Mouse (Mus musculus) spleen, adult 2 months (tissue): ENCODE measurements at regions not wholly inside any gene's neighbourhood (a gene's known extent, or its start where the extent isn't known, plus 50 kb on each side); places are given as distances from the start of the nearest gene placed in this dataset.

ENCODE experiments used
- DNase-seq, 2 experiments: peaks; one replicate each; pipeline versions ENCODE4 v3.0.0 to v3.0.0-alpha.2; 2012 to 2021; ENCODE audit warnings: low spot score in 2 of 2, low read depth in 1 of 2
- H3K27ac ChIP-seq: fragments of 200-500 bp; 2 replicates; pipeline ENCODE4 v1.5.1; 2012; ENCODE audit warnings: low read length, inconsistent platforms; ENCODE audit not compliant: insufficient read depth
- H3K27me3 ChIP-seq: fragments of 200-500 bp; 2 replicates; pipeline ENCODE4 v1.6.1; 2012; ENCODE audit warnings: mild to moderate bottlenecking, moderate library complexity, low read length, inconsistent platforms; ENCODE audit not compliant: control insufficient read depth, insufficient read depth
- H3K36me3 ChIP-seq: fragments of 200-500 bp; 2 replicates; pipeline ENCODE4 v1.6.1; 2012; ENCODE audit warnings: mild to moderate bottlenecking, low read length, inconsistent platforms; ENCODE audit not compliant: control insufficient read depth, insufficient read depth
- H3K4me1 ChIP-seq: fragments of 200-500 bp; 2 replicates; pipeline ENCODE4 v1.6.1; 2011; ENCODE audit warnings: inconsistent platforms; ENCODE audit not compliant: control insufficient read depth, insufficient read depth, insufficient read length
- H3K4me3 ChIP-seq: fragments of 200-500 bp; 2 replicates; pipeline ENCODE4 v1.5.1; 2011; ENCODE audit warnings: mild to moderate bottlenecking, inconsistent platforms; ENCODE audit not compliant: insufficient read depth, insufficient read length; ENCODE audit errors: extremely low read depth
- CTCF ChIP-seq: fragments of 200-500 bp; IDR thresholded peaks from 2 replicates; pipeline ENCODE4 v1.5.1; 2011; ENCODE audit warnings: mild to moderate bottlenecking, inconsistent platforms; ENCODE audit not compliant: insufficient read depth, insufficient read length, insufficient replicate concordance; ENCODE audit errors: extremely low read depth
- POLR2A ChIP-seq: fragments of 200-500 bp; IDR thresholded peaks from 2 replicates; pipeline ENCODE4 v1.6.1; 2011; ENCODE audit warnings: low read depth, low read length, inconsistent platforms
- WGBS: fragments of 180-500 bp; shearing (Covaris S2); methylation state at CpG from one replicate; pipeline ENCODE4 v1.1.7; 2018; 5-methylcytosine and 5-hydroxymethylcytosine counted together

- TF ChIP-seq POLR2A (no peak), CTCF (no peak)
- no peak overlapping the region for H3K4me3 ChIP-seq
- DNase-seq: no peak
- H3K36me3 ChIP-seq: no peaks in the 10 kb centered on the region
- H3K27me3 ChIP-seq: no peaks in the 10 kb centered on the region
- no peak overlapping the region for H3K27ac ChIP-seq
- no peaks in the 10 kb centered on the region for H3K4me1 ChIP-seq
- WGBS: 23% methylated on average over 2 of the region's 2 CpGs
Measured at GRCm38 (mm10) chr19:21115693-21116092, 156.4 kb upstream of the Zfand5 start.

GRCm38 (mm10) chr19:21111836-21112235 is 157.8 kb upstream of the Tmc1 start:
- DNase-seq: no peak
- H3K4me1 ChIP-seq: no peaks in the 10 kb centered on the region
- no peaks in the 10 kb centered on the region for H3K27me3 ChIP-seq
- TF ChIP-seq CTCF (no peak), POLR2A (no peak)
- no peak overlapping the region for H3K27ac ChIP-seq
- WGBS: 65% methylated on average over 5 of the region's 5 CpGs
- H3K4me3 ChIP-seq: no peak overlapping the region
- H3K36me3 ChIP-seq: no peaks in the 10 kb centered on the region

- Histone ChIP-seq H3K4me3 (no peak overlapping the region), H3K27me3 (no peaks in the 10 kb centered on the region), H3K27ac (no peak overlapping the region), H3K4me1 (no peaks in the 10 kb centered on the region; the same call in 1 of the 2 replicates), H3K36me3 (no peaks in the 10 kb centered on the region)
- DNase-seq: no peak
- 84% methylated on average over 2 of the region's 2 CpGs for WGBS
- no peak for TF ChIP-seq CTCF
- no peak for TF ChIP-seq POLR2A
Measured at GRCm38 (mm10) chr19:21108311-21108710, 154.3 kb upstream of the Tmc1 start.

- 82% methylated on average over 3 of the region's 3 CpGs for WGBS
- H3K27me3 ChIP-seq: no peaks in the 10 kb centered on the region
- H3K4me3 ChIP-seq: no peak overlapping the region
- TF ChIP-seq CTCF: no peak
- TF ChIP-seq POLR2A: no peak
- H3K4me1 ChIP-seq: no peaks in the 10 kb centered on the region; the same call in 1 of the 2 replicates
- no peak for DNase-seq
- no peaks in the 10 kb centered on the region for H3K36me3 ChIP-seq
- H3K27ac ChIP-seq: no peak overlapping the region
Measured at GRCm38 (mm10) chr19:21107741-21108140, 153.7 kb upstream of the Tmc1 start.

GRCm38 (mm10) chr19:21107275-21107674 is 153.3 kb upstream of the Tmc1 start:
- TF ChIP-seq POLR2A (no peak), CTCF (no peak)

GRCm38 (mm10) chr19:21106766-21107165 is 152.8 kb upstream of the Tmc1 start:
- no peak for DNase-seq
- H3K27me3 ChIP-seq: no peaks in the 10 kb centered on the region

More at GRCm38 (mm10) chr19:21107275-21107674, 153.3 kb upstream of the Tmc1 start:
- Histone ChIP-seq H3K4me3 (no peak overlapping the region), H3K36me3 (no peaks in the 10 kb centered on the region), H3K4me1 (no peaks in the 10 kb centered on the region; the same call in 1 of the 2 replicates), H3K27me3 (no peaks in the 10 kb centered on the region), H3K27ac (no peak overlapping the region)
- DNase-seq: no peak
- 85% methylated on average over 4 of the region's 4 CpGs for WGBS

GRCm38 (mm10) chr19:21106241-21106669 is 152.3 kb upstream of the Tmc1 start:
- no peaks in the 10 kb centered on the region for H3K27me3 ChIP-seq
- H3K4me3 ChIP-seq: no peak overlapping the region
- TF ChIP-seq CTCF (no peak), POLR2A (no peak)
- 75% methylated on average over 6 of the region's 6 CpGs for WGBS
- no peaks in the 10 kb centered on the region; the same call in 1 of the 2 replicates for H3K4me1 ChIP-seq
- DNase-seq: no peak
- no peak overlapping the region for H3K27ac ChIP-seq
- no peaks in the 10 kb centered on the region for H3K36me3 ChIP-seq

More at GRCm38 (mm10) chr19:21106766-21107165, 152.8 kb upstream of the Tmc1 start:
- 86% methylated on average over 10 of the region's 10 CpGs for WGBS
- TF ChIP-seq CTCF (no peak), POLR2A (no peak)
- no peaks in the 10 kb centered on the region for H3K36me3 ChIP-seq
- no peak overlapping the region for H3K27ac ChIP-seq
- H3K4me3 ChIP-seq: no peak overlapping the region
- H3K4me1 ChIP-seq: no peaks in the 10 kb centered on the region; the same call in 1 of the 2 replicates
